Mouse (Mus musculus) testis, adult 2 months (tissue): ENCODE measurements around the gene Hnrnpab. TPM values are rescaled to one million over a fixed set of nuclear protein-coding genes. Genes with fewer than 3 reads are reported as not detected.
A peak's percentile ranks its signal among the peaks of the same experiment; 100 is the strongest.

Source experiments
- H3K27ac ChIP-seq: fragments of 200-500 bp; 2 replicates; pipeline ENCODE4 v1.5.1; 2012; ENCODE audit warnings: low read depth, low read length; ENCODE audit not compliant: control insufficient read depth, insufficient read depth
- H3K27me3 ChIP-seq: fragments of 200-500 bp; 2 replicates; pipeline ENCODE4 v1.6.1; 2012; ENCODE audit warnings: mild to moderate bottlenecking, low read length, moderate library complexity; ENCODE audit not compliant: control insufficient read depth, insufficient read depth
- H3K36me3 ChIP-seq: fragments of 200-500 bp; 2 replicates; pipeline ENCODE4 v1.6.1; 2012; ENCODE audit warnings: mild to moderate bottlenecking, low read length; ENCODE audit not compliant: control insufficient read depth, insufficient read depth
- H3K4me1 ChIP-seq: fragments of 200-500 bp; 2 replicates; pipeline ENCODE4 v1.6.1; 2012; ENCODE audit warnings: low read length; ENCODE audit not compliant: control insufficient read depth, insufficient read depth
- H3K4me3 ChIP-seq: fragments of 200-500 bp; 2 replicates; pipeline ENCODE4 v1.5.1; 2012; ENCODE audit warnings: low read depth, mild to moderate bottlenecking, low read length, moderate library complexity, mixed read lengths; ENCODE audit not compliant: control insufficient read depth
- CTCF ChIP-seq: fragments of 200-500 bp; IDR thresholded peaks from 2 replicates; pipeline ENCODE4 v1.5.1; 2012; ENCODE audit warnings: low read depth, mild to moderate bottlenecking, inconsistent platforms, low read length, moderate library complexity; ENCODE audit not compliant: control insufficient read depth, insufficient read depth, insufficient replicate concordance
- POLR2A ChIP-seq: fragments of 200-500 bp; IDR thresholded peaks from 2 replicates; pipeline ENCODE4 v1.6.1; 2012; ENCODE audit warnings: low read depth, mild to moderate bottlenecking, inconsistent platforms, low read length, moderate library complexity; ENCODE audit not compliant: control insufficient read depth
- polyA plus RNA-seq: library from polyadenylated mRNA; depleted of rRNA; stranded (reverse); fragments of >200 nt; gene quantifications from 2 replicates; pipeline ENCODE4 v1.2.3, GENCODE M21; 2012

Gene Hnrnpab
- polyA plus RNA-seq, 1 experiment: 85.0 TPM

- Histone ChIP-seq H3K4me3 (no peak overlapping the region), H3K36me3 (peaks cover 3% of the 10 kb centered on the region), H3K27ac (no peak overlapping the region)
Measured at GRCm38 (mm10) chr11:51591168-51591567, 15.5 kb downstream of the Hnrnpab start.

GRCm38 (mm10) chr11:51590002-51590401 is 16.6 kb downstream of the Hnrnpab start:
- Histone ChIP-seq H3K4me1 (peaks cover 9% of the 10 kb centered on the region), H3K27me3 (no peaks in the 10 kb centered on the region), H3K27ac (no peak overlapping the region), H3K36me3 (peaks cover 3% of the 10 kb centered on the region), H3K4me3 (no peak overlapping the region)
- no peak for TF ChIP-seq POLR2A
- no peak for TF ChIP-seq CTCF

More at GRCm38 (mm10) chr11:51591168-51591567, 15.5 kb downstream of the Hnrnpab start:
- Histone ChIP-seq H3K27me3 (no peaks in the 10 kb centered on the region), H3K4me1 (peaks cover 2% of the 10 kb centered on the region; the same call in 1 of the 2 replicates)
- TF ChIP-seq POLR2A (no peak), CTCF (no peak)

GRCm38 (mm10) chr11:51588833-51589232 is 17.8 kb downstream of the Hnrnpab start:
- TF ChIP-seq CTCF (no peak), POLR2A (no peak)
- Histone ChIP-seq H3K36me3 (peaks cover 3% of the 10 kb centered on the region), H3K4me3 (no peak overlapping the region), H3K27ac (no peak overlapping the region), H3K27me3 (no peaks in the 10 kb centered on the region), H3K4me1 (peaks cover 17% of the 10 kb centered on the region)

- H3K27me3 ChIP-seq: no peaks in the 10 kb centered on the region
- no peak overlapping the region for H3K4me3 ChIP-seq
- TF ChIP-seq POLR2A (no peak), CTCF (no peak)
- no peak overlapping the region for H3K27ac ChIP-seq
- H3K36me3 ChIP-seq: peaks cover 3% of the 10 kb centered on the region
- H3K4me1 ChIP-seq: peaks cover 23% of the 10 kb centered on the region
Measured at GRCm38 (mm10) chr11:51587059-51587458, 19.6 kb downstream of the Hnrnpab start.

- TF ChIP-seq POLR2A (no peak), CTCF (no peak)
- no peak overlapping the region for H3K4me3 ChIP-seq
- H3K36me3 ChIP-seq: no peaks in the 10 kb centered on the region; the same call in 1 of the 2 replicates
- H3K4me1 ChIP-seq: peaks cover 23% of the 10 kb centered on the region
- H3K27ac ChIP-seq: no peak overlapping the region
- H3K27me3 ChIP-seq: no peaks in the 10 kb centered on the region
Measured at GRCm38 (mm10) chr11:51586411-51586810, 20.2 kb downstream of the Hnrnpab start.

GRCm38 (mm10) chr11:51585608-51586252 is 20.9 kb downstream of the Hnrnpab start:
- Histone ChIP-seq H3K27ac (no peak overlapping the region), H3K36me3 (no peaks in the 10 kb centered on the region; the same call in 1 of the 2 replicates), H3K4me3 (no peak overlapping the region), H3K4me1 (peaks cover 23% of the 10 kb centered on the region), H3K27me3 (no peaks in the 10 kb centered on the region)
- TF ChIP-seq CTCF (no peak), POLR2A (no peak)

- TF ChIP-seq CTCF (no peak), POLR2A (peak; percentile 84)
- H3K4me3 ChIP-seq: peak within 1 kb of the TSS; percentile 92
- peaks cover 23% of the 10 kb centered on the region for H3K4me1 ChIP-seq
- H3K27ac ChIP-seq: peak within 1 kb of the TSS; percentile 96
- H3K27me3 ChIP-seq: no peaks in the 10 kb centered on the region
- no peaks in the 10 kb centered on the region for H3K36me3 ChIP-seq
Measured at GRCm38 (mm10) chr11:51584431-51585248, 22.0 kb downstream of the Hnrnpab start, which contains the start of gene Phykpl. Gene Phykpl, plus strand, starts transcription at chr11:51584757.
